Mouse (Mus musculus) lung, embryonic 14.5 days (tissue): ENCODE measurements around the gene Ccnj. TPM values are rescaled to one million over a fixed set of nuclear protein-coding genes. Genes with fewer than 3 reads are reported as not detected.

Experiments used
- ATAC-seq: fragments of 200-750 bp; cut with Nextera tagmentation; 2 replicates; pipeline ENCODE4 v1.8.0; 2017; ENCODE audit warnings: mild to moderate bottlenecking, moderate TSS enrichment, moderate library complexity; ENCODE audit not compliant: insufficient read depth
- DNase-seq: peaks from one replicate; pipeline ENCODE4 v3.0.0-alpha.2; 2015
- H3K27ac ChIP-seq: fragments of 300-500 bp; sonication (generic); 2 replicates; pipeline ENCODE4 v1.5.1; 2014; ENCODE audit warnings: low read depth, mild to moderate bottlenecking, moderate library complexity
- H3K27me3 ChIP-seq: fragments of 300-500 bp; sonication (generic); 2 replicates; pipeline ENCODE4 v1.6.1; 2014; ENCODE audit warnings: low read length, control low read depth; ENCODE audit not compliant: insufficient read depth
- H3K36me3 ChIP-seq: fragments of 300-500 bp; sonication (generic); 2 replicates; pipeline ENCODE4 v1.6.1; 2014; ENCODE audit warnings: control low read depth; ENCODE audit not compliant: insufficient read depth
- H3K4me1 ChIP-seq: fragments of 300-500 bp; sonication (generic); 2 replicates; pipeline ENCODE4 v1.6.1; 2014; ENCODE audit warnings: antibody characterized with exemption, control low read depth; ENCODE audit not compliant: insufficient read depth
- H3K4me2 ChIP-seq: fragments of 300-500 bp; sonication (generic); 2 replicates; pipeline ENCODE4 v1.6.1; 2014; ENCODE audit warnings: mild to moderate bottlenecking
- H3K4me3 ChIP-seq: fragments of 300-500 bp; sonication (generic); 2 replicates; pipeline ENCODE4 v1.5.1; 2014; ENCODE audit warnings: low read depth, low read length
- H3K9ac ChIP-seq: fragments of 300-500 bp; sonication (generic); 2 replicates; pipeline ENCODE4 v1.6.1; 2014
- H3K9me3 ChIP-seq: fragments of 300-500 bp; sonication (generic); 2 replicates; pipeline ENCODE4 v1.6.1; 2016; ENCODE audit warnings: low read depth, low read length, control low read depth
- CTCF ChIP-seq: IDR thresholded peaks from 2 replicates; pipeline ENCODE4 v1.5.1; 2016; ENCODE audit warnings: antibody characterized with exemption, low read depth
- WGBS: fragments of 180-500 bp; shearing (Covaris S2); extraction: QIAGEN DNeasy Blood & Tissue Kit; methylation state at CpG from one replicate; pipeline ENCODE4 v1.1.7; 2014; 5-methylcytosine and 5-hydroxymethylcytosine counted together
- polyA plus RNA-seq: library from polyadenylated mRNA; unstranded; fragments of >200 nt; fragmentation: Nextera tagmentation; extraction: Ambion mirVana; gene quantifications from 2 replicates; pipeline ENCODE4 v1.2.1, GENCODE M21; 2014

The Ccnj gene
- polyA plus RNA-seq, 1 experiment from 2014 or later, result 13.0 TPM

GRCm38 (mm10) chr19:40813385-40813784, 17.7 kb upstream of the Ccnj start:
- Histone ChIP-seq H3K9ac (no peak overlapping the region), H3K36me3 (no peaks in the 10 kb centered on the region), H3K4me2 (no peak overlapping the region; the same call in 1 of the 2 replicates), H3K4me1 (no peaks in the 10 kb centered on the region), H3K27me3 (no peaks in the 10 kb centered on the region), H3K4me3 (no peak overlapping the region), H3K9me3 (no peaks in the 10 kb centered on the region), H3K27ac (peak overlapping the region; percentile 44; the same call in 1 of the 2 replicates)
- no peak for DNase-seq
- no peak for ATAC-seq
- TF ChIP-seq CTCF, result no peak
- 45% methylated on average over 14 of the region's 14 CpGs for WGBS

GRCm38 (mm10) chr19:40815645-40816183, 15.4 kb upstream of the Ccnj start:
- H3K9me3 ChIP-seq, result no peaks in the 10 kb centered on the region
- WGBS, result 43% methylated on average over 7 of the region's 7 CpGs
- no peaks in the 10 kb centered on the region for H3K4me1 ChIP-seq
- H3K36me3 ChIP-seq, result no peaks in the 10 kb centered on the region
- no peak overlapping the region for H3K9ac ChIP-seq
- TF ChIP-seq CTCF, result no peak
- no peak overlapping the region for H3K4me2 ChIP-seq
- H3K27me3 ChIP-seq, result no peaks in the 10 kb centered on the region
- no peak; the same call in 1 of the 2 replicates for ATAC-seq
- H3K27ac ChIP-seq, result no peak overlapping the region
- peak; percentile 26 for DNase-seq
- H3K4me3 ChIP-seq, result no peak overlapping the region

- 74% methylated on average over 6 of the region's 6 CpGs for WGBS
- H3K27me3 ChIP-seq, result no peaks in the 10 kb centered on the region
- H3K4me3 ChIP-seq, result no peak overlapping the region
- no peak for TF ChIP-seq CTCF
- DNase-seq, result no peak
- no peak overlapping the region for H3K27ac ChIP-seq
- H3K36me3 ChIP-seq, result no peaks in the 10 kb centered on the region
- H3K4me1 ChIP-seq, result no peaks in the 10 kb centered on the region
- H3K4me2 ChIP-seq, result no peak overlapping the region
- H3K9me3 ChIP-seq, result no peaks in the 10 kb centered on the region
- H3K9ac ChIP-seq, result no peak overlapping the region
- no peak for ATAC-seq
Measured at GRCm38 (mm10) chr19:40817901-40818532, 13.1 kb upstream of the Ccnj start.

GRCm38 (mm10) chr19:40818764-40819163, 12.3 kb upstream of the Ccnj start:
- no peak overlapping the region for H3K4me2 ChIP-seq
- ATAC-seq (no peak), DNase-seq (peak; percentile 31)

GRCm38 (mm10) chr19:40821306-40821825, 9.7 kb upstream of the Ccnj start:
- no peak overlapping the region for H3K27ac ChIP-seq
- no peak overlapping the region for H3K4me3 ChIP-seq
- H3K36me3 ChIP-seq, result no peaks in the 10 kb centered on the region
- no peak overlapping the region for H3K9ac ChIP-seq
- no peak overlapping the region for H3K4me2 ChIP-seq
- no peaks in the 10 kb centered on the region for H3K9me3 ChIP-seq
- ATAC-seq, result no peak
- DNase-seq, result no peak
- WGBS, result 78% methylated on average over 4 of the region's 4 CpGs
- no peaks in the 10 kb centered on the region for H3K27me3 ChIP-seq
- TF ChIP-seq CTCF, result no peak
- no peaks in the 10 kb centered on the region for H3K4me1 ChIP-seq

More at GRCm38 (mm10) chr19:40818764-40819163, 12.3 kb upstream of the Ccnj start:
- no peaks in the 10 kb centered on the region for H3K9me3 ChIP-seq
- H3K4me1 ChIP-seq, result no peaks in the 10 kb centered on the region
- H3K27ac ChIP-seq, result no peak overlapping the region
- 44% methylated on average over 7 of the region's 7 CpGs for WGBS
- H3K9ac ChIP-seq, result no peak overlapping the region
- H3K36me3 ChIP-seq, result no peaks in the 10 kb centered on the region
- no peak overlapping the region for H3K4me3 ChIP-seq
- TF ChIP-seq CTCF, result peak; percentile 9; the same call in 1 of the 2 replicates
- H3K27me3 ChIP-seq, result no peaks in the 10 kb centered on the region

GRCm38 (mm10) chr19:40825636-40826035, 5.4 kb upstream of the Ccnj start:
- peaks cover 12% of the 10 kb centered on the region; the same call in 1 of the 2 replicates for H3K4me1 ChIP-seq
- WGBS, result 64% methylated on average over 5 of the region's 5 CpGs
- no peak overlapping the region for H3K27ac ChIP-seq
- TF ChIP-seq CTCF, result no peak
- ATAC-seq (no peak), DNase-seq (no peak)
- H3K4me3 ChIP-seq, result no peak overlapping the region
- no peak overlapping the region for H3K4me2 ChIP-seq
- no peak overlapping the region for H3K9ac ChIP-seq
- no peaks in the 10 kb centered on the region for H3K27me3 ChIP-seq
- H3K36me3 ChIP-seq, result no peaks in the 10 kb centered on the region
- no peaks in the 10 kb centered on the region for H3K9me3 ChIP-seq

- H3K36me3 ChIP-seq, result no peaks in the 10 kb centered on the region
- H3K9me3 ChIP-seq, result no peaks in the 10 kb centered on the region
- TF ChIP-seq CTCF, result no peak
- H3K4me1 ChIP-seq, result peaks cover 12% of the 10 kb centered on the region; the same call in 1 of the 2 replicates
- ATAC-seq, result no peak
- DNase-seq, result peak; percentile 50
- no peak overlapping the region for H3K9ac ChIP-seq
- H3K4me2 ChIP-seq, result no peak overlapping the region
- H3K27ac ChIP-seq, result no peak overlapping the region
- 36% methylated on average over 7 of the region's 7 CpGs for WGBS
- H3K4me3 ChIP-seq, result no peak overlapping the region
- no peaks in the 10 kb centered on the region for H3K27me3 ChIP-seq
Measured at GRCm38 (mm10) chr19:40826735-40827134, 4.3 kb upstream of the Ccnj start.
